Mouse (Mus musculus) embryo, embryonic 11 days (tissue): ENCODE measurements around the gene Dld.

Source experiments
- DNase-seq: peaks from one replicate; pipeline ENCODE4 v3.0.0-alpha.2; 2015

The Dld gene

DNA sequence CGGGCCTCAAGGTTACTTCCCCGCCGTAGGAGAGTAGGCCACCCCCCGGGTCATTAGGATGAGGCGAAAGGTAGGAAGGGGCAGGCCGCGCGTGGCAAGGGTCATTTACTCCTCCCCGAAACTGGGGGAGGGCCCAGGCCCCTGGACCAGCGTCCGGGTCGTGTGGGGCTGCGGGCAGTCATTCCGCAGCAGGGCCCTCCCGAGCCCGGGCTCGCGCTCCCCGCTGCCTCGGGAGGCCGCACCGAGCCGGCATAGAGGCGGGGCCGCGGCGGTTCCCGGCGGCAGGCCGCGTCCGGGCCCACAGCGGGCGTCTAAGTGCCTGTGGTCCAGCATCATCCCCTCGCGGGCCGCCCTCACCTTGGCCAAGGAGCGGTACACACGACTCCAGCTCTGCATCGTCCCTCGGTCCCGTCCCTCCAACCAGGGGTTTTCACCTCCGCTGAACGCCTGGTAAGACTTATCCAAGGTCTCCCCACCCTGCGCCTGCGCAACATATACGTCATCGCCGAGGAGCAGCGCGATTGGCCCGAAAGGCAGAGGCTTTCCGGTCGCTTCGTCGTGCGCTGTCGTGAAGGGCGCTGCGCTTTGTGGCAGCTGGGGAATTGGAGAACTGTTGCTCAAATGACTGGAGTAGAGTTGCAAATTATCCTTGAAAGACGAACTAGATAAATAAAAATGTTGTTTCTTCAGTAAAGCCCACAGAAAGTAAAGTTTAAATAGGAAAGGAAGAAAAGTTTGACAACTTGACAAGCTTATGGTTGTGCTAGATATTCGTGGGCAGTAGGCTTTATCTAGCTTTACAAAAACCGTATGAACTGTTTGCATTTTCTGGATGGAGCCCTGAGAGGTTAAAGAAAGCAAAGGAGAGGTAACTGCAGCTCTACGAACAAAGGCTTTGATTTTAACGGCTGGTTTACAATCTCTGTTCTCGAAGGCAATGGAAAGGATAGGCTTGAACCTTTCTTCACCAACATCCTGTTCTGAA is at the start of gene Dld:
Gene Dld (minus strand): TSS at position 510 of the 985 bp plus-strand sequence.
- peak; percentile 98 for DNase-seq

DNA sequence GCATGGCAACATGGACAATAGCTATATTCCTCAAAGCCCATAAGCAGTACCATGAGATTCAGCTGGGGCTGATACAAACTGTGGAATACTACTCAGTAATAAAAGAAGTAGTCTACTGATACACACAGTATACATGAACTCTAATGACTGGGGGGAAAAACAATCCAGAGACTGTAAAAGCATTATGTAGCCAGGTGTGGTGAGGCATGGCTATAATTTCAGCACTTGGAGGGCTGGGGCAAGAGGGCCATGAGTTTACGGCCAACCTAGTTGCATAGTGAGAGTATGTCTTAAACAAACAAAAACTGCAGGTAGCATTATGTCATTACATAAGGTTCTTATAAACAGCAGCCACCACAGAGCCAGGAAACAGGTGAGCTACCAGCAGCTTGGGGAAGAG is 49.6 kb upstream of the Dld start:
- DNase-seq = no peak

DNA sequence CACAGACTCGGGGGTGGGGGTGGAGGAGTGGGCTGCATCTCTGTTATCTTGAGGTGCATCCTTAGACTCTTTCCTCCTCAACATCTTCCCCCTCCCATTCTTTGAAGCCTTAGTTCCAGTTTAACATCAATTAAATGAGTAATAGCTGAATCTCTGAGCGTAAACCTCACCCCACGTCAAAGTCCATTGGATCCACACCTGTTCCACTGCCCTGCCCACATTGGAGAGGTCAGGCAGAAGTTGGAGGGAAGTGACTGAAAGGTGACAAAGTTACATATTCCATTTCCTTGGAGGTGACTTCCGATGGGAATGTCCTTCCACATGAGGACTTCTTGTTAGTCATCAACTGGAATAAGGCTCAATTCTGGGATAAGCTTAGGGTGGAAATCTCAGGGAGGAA is 46.5 kb upstream of the Dld start:
- DNase-seq = no peak

DNA sequence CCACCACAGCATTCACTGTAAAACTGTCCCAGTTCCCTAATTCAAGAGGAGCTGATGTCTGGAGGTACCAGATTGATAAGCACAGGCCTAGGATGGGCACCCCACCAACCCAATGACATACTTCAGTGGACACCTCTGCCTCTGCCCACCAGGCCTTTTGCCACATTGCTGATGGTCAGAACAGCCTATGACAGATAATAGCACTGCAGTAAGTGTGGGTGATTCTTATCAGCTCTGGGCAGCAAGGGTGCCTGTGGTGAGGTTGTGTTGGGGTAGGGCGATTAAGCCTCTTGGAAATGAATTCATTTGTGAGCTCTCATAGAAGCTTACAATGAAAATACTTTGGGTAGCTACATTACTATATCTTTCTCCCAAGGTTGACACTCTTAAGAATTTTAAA is 44.6 kb upstream of the Dld start:
- no peak for DNase-seq

DNA sequence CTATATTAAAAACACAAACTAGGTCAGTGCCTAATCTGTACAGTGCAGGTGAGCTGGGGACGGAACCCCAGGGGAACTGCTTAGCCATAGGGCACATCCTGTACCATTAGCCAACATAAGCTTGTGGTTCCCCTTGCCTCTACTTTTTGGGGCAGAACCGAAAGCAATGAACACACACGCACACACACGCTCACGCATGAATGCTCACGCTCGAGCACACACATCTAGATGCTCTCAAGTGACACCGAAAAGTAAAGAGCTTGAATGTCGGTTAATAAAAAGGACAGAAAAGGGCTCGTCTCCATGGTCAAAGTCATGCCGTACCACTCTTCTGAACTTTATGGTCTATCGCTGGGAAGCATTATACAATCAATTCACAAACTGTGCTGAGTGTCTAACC is 40.4 kb upstream of the Dld start:
- no peak for DNase-seq

DNA sequence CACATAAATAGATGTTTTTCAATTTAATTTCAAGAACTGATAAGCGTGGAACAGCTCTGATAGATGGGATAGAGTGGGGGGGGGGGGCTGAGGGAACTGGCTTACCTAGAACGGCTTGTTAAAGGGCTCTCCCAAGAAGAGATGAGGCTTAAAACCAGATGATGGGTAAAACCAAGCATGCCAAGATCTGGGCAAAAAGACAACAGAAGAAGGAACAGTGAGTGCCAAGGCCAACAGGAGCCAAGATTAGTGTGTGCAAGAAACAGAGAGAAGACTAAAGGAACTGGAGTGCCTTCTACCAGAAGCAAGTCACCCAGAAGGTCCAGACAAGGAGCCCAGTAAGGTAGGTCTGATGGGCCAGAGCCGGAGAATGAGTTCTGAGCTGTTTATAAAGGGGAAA is 39.3 kb upstream of the Dld start, which contains the start of gene Slc26a3:
Gene Slc26a3 (plus strand): TSS at position 301 of the 400 bp plus-strand sequence.
- DNase-seq = no peak

DNA sequence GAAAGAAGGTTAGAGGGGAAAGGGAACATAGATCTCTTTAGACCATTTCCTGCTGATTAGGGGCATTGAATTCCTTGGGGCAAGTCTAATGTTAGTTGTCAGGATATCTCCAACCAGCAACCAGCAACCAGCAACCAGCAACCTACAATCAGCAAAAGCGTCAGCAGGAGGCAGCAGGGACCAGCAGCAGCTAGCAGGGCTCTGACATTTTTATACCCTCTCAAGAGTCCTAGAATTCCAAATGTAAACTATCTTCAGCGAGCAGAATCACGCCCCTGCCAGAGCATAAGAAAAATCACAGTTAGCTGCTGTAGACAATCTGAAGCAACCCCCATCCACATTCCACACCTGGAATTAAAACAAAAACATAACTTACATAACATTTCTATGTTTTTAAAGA is 36.0 kb upstream of the Dld start:
- DNase-seq = no peak

DNA sequence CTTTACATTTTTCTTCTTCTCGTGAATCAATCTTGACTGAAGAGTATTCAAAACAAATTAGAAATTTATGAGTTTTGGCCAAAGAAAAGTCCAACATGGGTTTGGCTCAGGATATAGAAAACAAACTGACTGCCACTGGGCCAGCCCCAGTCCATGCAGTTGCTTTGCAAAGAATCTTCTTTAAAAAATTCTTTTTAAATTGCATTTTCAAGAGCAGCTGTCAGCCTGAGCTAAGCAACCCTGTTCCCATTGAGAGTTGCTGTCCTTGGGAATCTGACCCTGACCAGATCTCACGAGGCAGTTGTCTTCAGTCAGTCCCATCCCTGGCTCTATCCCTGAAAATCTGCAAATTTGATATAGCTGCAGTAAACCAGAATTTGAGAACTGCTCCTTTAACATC is 31.2 kb upstream of the Dld start:
- no peak for DNase-seq

DNA sequence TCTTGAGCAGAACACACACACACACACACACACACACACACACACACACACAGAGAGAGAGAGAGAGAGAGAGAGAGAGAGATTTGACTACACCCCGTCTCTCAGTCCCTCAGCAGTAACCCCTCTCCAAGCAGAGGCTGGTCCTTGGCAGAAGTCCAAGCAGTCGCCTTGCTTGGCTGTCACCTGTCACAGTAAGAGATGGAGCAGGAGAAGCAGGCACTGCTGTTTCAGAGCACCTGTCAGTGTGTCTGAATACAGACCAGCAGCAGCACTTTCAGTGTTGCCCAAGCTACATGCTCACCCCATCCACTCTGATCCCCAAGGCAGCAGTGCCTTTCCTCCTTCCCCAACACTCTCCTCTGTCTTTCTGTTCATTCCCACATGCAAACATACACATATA is 29.6 kb upstream of the Dld start:
- DNase-seq = no peak

DNA sequence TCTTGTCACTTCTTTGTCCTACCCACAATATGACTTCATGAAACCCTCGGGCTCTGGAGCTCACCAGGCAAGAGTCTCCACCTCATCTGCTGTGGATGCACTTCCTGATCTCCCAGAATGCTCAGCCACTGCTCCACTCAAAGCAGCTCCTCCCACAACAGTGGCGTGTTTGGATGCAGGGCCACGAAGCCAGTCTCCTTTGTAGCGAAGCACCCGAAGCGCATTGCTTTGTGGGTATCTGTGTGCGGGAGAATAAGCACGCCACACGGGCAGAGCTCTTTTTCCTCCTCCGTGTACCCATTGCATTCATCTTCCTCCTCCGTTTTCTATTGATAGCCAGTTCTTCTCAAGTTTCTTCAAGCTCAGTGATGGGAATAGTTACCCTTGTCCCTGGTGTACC is 26.0 kb upstream of the Dld start:
- no peak for DNase-seq

DNA sequence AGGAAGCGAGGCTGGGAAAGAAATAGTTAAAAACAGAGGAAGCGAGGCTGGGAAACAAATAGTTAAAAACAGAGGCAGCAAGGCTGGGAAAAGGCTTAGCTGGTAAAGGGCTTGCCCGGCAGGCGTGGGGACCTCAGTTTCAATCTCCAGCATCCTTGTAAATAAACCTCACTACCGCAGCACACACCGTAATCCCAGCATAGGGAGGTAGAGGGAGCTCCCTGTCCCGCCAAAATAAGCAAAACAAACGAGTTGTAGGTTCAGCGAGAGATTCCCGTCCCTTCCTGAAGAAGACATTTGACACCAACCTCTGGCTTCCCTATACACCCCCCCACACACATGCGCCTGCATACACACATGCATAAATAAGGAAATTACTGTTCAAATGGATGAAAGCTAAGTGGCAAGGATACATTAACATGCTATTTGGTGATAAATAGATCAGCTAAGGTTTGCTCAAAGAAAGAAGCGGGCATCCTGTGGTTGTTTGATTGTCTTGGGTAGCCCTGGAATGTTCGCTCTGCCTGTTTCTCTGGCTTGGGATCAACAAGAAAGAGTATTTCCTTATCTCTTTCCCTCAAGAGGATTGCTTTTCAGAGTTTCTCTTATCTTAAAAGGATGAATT is 25.2 kb upstream of the Dld start:
- peak; percentile 69 for DNase-seq

DNA sequence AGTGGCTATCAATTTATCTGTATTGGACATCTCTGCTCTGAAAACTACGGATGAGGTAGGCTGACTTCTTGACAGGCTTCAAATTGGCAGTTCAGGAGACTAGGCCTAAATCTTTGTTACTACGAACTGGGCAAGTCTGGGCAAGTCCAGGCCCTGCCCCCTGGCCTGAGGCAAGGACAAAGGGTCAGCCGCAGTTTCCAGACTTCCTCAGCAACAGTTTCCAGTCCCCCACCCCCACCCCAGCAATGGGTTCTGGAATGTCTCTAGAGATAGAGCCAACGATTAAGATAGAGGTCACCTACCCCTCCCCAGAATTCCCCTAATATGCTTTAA is 24.0 kb upstream of the Dld start:
- DNase-seq = no peak

DNA sequence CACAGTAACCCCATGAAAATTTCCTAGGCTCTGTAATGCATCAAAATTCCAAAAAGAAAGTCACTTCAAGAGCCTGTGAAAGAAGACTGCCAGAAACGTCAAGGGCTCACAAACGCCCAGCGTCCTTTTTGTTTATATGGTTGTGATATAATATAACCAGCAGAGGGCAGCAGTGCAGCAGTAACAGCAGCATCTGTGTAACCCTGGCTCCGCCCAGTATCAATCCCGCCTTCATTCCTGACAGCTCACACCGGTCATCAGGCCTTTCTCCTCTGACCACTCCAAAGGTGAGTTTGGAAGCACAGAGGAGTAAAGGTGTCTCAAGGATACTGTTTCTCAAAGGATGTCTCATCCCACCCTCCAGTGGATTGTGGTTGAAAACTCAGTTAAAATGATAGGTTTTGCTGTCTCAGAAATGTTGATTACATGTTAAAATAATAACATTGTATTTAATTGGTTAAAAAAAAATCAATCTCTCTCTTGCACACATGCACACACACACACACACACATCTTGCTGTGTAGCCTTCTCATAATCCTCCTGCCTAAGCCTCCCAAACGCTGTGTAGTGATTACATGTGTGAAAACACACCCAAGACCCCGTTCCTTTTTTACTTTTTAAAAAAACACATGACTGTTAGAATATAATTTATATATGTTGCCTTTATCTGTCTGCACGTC is 23.5 kb upstream of the Dld start:
- DNase-seq = peak; percentile 88

DNA sequence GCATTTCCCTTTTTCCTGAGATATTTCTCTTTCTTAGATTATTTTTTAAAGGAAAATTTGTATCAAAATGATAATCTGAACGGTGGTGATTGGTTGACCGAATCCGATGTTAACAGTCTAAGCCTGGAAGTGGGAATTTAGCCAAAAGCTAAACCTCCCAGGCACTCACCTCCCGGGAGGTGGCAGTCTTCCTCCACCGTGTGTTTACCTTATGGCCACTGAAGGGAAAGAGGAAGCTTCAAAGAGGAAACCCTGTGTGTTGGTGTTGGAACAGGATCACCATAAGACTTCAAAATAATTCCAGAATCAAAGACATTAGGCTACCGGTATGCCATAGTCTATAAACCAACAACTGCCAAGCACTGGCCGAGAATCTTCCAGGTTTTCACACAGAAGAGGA is 18.4 kb upstream of the Dld start:
- no peak for DNase-seq

DNA sequence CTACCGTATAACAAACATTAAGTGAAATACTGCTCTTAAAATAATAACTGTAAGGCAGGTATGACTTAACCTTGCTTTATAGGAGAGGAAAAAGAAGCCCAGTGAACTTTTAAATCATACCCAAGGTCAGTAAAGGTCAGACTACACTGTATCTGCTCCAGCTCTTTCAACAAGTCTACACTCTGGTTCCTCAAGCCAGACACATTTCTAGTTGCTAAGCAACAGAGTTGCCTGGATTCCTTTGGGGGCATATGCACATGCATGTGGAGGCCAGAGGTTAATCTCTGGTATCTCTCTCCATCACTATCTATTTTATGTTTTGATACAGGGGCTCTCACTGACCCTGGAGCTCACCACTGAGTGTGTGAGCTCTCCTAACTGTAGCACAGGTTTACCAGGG is 17.9 kb upstream of the Dld start:
- DNase-seq = no peak

DNA sequence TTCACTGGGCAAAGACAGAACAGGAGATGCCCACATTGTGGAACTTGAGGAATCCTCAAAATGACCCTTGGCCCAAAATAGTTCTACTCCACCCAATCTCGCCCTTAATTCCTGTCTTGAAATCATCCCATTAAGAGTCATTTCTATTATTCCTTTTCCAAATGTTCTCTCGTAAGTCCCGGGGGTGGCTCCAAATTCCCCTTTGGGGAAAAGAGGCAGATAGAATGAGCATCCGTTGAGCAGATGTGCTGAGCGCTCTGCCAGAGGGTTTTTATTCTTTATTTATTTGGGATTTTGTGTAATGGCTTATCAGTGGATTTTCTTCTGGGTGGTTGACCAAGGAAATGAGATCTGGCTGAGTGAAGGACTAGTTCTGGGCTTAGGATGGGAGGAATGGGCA is 16.5 kb upstream of the Dld start:
- no peak for DNase-seq

DNA sequence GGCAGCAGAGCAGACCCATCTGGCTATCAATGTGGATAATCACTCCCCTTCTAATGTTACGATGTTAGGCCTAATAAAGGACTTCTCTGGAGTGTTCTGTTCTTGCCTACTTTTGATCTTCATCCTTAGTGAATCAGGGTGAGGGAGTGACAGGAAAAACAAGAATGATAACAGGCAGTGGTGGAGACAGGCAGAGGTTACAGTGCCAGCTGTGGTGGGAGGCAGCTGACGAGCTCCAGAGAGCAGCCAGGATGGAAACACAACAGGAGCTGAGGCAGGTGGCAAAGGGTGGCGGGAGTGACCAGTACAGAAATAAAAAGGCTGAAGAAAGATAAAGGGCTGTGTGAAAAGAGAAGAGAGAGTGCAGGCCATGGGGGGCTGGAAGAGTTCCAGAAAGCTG is 15.2 kb upstream of the Dld start:
- DNase-seq = no peak

DNA sequence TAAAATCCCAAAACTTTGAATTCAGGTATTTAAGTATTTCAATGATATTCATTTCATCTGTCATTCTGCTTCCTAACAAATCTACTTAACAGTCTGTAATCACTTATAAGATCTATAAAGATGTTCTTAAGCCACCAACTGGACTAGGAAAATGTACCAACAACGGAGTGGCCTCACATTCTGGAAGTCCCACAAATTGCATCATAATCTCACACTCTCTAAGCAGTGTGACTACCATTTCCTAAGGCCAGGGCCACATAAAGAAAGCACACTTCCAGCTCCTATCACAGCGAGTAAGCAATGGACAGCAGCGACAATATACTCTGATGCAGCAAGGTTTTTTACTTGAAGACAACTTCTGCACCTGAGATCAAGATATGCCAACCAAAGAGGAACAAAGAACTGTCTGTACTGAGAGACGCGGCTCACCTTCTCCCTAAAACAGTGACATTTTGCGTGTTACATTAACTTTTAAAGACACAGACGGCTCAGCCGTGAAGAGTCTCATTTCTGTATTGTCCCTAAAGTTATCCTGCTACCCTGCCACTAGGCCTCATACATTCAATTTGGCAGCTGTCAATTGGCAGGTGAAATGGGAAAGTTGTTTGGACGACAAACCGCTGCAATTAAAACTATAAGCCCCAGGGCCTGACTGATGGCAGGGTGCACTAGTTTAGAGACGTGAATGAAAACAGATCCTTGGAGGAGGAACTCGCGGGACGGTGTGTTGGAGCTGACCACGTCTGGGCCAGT is 886 bp downstream of the Dld start:
- no peak for DNase-seq

DNA sequence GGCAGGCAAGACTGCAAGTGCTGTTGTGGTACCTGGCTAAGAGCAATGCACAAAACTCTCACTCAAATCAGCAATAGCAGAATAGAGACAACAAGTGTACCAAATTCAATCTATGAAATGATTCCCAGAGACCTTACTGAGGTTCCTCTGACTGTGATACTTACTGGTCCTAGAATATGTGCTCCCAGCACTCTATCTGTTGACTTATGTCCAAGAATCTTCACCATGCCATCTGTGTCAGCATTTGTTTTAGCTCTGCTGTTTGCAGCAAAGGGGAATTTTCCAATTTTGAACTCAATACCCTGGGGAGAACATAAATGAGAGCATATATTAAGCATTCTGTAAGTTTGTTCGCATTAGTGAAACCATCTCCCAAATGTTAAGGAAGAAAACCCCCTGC is 18.0 kb downstream of the Dld start:
- DNase-seq = no peak

DNA sequence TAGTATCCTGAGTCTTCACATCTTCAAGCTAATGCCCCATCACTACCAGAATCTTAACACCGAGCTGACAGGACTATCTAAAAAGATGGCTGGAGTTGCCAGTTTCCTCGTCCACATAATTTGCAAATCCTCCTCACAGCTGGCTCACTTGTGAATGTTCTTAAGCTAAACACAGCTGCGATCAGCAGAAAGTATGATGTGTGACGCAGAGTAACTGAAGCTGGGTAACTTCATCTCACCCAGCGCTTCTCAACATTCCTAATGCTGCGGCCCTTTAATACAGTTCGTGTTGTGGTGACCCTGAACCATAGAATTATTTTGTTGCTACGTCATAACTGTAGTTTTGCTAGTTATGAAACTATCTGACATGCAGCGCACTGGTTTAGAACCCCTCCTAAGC is 24.1 kb downstream of the Dld start:
- DNase-seq = no peak

DNA sequence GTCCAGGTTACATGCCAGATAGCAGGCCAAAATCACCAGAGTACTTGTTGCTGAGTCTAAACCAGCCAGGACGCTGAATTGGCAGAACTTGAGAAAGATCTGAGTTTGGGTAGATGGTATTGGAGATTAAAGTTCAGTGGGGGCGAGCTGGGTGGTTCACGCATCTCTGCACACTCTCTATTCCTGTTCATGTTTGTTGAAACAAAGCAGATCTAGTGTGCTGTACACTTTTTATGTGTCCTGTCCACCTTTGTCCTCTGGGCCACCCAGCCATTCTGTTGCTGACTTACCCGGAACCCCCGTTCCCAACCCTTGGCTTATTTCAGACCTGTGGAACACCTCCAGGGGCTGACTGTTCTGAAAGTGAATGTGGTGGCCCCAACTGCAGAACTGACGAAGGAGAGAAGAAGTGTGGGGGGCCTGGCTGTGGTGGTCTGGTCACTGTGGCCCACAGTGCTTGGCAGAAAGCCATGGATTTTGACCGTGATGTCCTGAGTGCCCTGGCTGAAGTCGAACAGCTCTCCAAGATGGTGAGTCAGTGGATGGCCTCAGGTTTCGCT is 28.0 kb downstream of the Dld start:
- no peak for DNase-seq

DNA sequence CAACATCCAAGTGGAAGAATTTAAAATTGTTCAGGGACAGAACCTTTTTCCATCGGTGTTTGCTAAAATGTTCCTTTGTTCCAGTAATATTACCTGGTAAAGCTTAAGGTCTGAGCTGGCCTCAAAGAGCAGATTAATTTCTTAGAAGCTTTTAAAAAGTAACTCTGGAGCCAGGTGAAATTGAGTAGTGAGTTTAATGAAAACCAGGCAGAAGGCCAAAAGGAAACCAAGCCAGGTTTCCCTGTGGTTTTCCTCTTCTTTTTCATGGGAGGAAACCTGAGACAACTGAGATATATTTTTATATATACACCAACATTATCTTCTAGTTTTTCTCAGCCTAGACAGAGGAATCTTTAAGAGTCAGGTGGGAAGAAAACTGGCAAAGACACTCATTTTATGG is 29.7 kb downstream of the Dld start:
- no peak for DNase-seq

DNA sequence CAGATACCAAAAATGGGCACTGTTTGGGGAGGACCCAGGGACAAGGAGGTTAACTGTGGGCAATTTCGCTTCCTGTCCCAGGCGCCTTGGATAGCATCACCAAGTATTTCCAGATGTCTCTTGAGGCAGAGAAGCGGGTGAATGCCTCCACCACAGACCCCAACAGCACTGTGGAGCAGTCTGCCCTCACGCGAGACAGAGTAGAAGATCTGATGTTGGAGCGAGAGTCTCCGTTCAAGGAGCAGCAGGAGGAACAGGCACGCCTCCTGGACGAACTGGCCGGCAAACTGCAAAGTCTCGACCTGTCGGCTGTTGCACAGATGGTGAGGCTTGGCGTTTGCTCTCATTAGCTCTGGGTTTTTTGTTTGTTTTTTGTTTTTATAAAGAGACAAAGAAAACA is 30.4 kb downstream of the Dld start:
- DNase-seq = peak; percentile 43
